Mouse (Mus musculus): ENCODE results near the gene Rnase1.

- TF ChIP-seq CTCF (IDR thresholded peaks at IDR 0.05; ENCODE audit: borderline replicate concordance, control insufficient read depth, extremely low read depth, insufficient read depth, low read length, poor library complexity) = no peak
- no peak for TF ChIP-seq POLR2A (IDR thresholded peaks at IDR 0.05; ENCODE audit: control insufficient read depth, extremely low read depth, insufficient read depth, low read length, poor library complexity)
Observed at GRCm38 (mm10) chr14:51149164-51149563, 2.6 kb upstream of the Rnase1 start.

All from thymus, adult 2 months (tissue).